Mouse (Mus musculus): ENCODE measurements around the gene Ctsa. TPM values are rescaled to one million over a fixed set of nuclear protein-coding genes. Genes with fewer than 3 reads are reported as not detected.

The Ctsa gene
- total RNA-seq, 2 experiments from 2014 or later, result 105 to 112 TPM

DNA sequence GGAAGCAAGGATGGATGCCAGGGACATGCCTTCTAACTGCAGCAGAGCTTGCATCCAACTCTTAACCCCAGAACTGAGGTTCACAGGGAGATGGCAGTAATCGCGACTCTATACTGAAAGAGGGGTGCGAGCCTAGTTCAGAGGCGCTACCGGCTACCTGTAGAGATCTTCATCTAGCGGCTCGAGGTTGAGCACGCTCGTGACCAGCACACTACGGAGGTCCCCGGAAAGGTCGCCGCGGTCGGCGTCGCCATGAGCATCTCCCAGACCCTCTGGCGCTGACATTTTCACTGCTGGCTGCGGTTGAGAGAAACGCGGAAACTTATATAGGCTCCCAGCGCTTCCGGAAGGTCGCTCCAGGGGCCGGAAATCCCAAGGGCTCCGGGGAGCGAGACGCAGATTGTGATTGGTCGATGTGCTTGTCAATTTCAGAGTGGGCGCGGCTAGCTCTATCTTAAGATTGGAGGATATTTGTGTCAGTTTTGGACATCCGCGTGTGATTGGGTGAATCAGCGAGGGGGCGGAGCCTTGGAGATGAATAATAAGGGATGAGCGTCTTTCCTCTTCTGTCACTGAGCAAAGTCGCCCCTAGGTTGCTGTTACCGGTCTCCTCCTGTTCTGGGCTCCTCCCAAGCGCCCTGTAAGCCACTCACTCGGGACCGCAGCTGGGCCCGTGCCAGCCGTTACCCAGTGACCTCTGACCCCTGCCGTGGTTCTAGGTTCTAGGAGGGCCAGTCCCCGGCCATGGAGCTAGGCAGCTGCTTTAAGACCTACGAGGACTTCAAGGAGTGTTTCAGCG lies 27.9 kb upstream of the Ctsa start, which contains the start of the genes Acot8 and Zswim3:
Gene Acot8 (minus strand): TSS at position 350 of the 799 bp plus-strand sequence.
Gene Zswim3 (plus strand): TSS at position 566 of the 799 bp plus-strand sequence.
- peak; percentile 95 to 96 for DNase-seq

DNA sequence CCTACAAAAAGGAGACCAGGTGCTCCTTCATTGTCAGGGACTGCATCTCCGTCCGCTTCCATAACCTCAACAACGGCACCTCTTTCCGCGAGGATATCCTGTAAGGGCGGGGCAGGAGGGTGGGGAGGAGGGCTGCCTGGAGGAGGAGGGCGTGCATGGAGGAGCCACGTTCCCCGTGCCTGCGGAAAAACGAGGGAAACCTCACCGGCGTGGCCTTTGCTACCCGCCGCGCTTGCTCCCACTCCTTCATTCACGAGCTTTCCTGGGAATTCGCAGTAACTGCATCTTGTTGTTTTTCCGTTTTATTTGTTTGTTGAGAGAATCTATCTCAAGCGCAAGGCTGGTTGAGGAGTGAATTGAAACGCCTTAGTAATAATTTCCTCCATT lies 27.3 kb upstream of the Ctsa start:
- peak in 1 of 2 experiments; percentile 60 for DNase-seq

DNA sequence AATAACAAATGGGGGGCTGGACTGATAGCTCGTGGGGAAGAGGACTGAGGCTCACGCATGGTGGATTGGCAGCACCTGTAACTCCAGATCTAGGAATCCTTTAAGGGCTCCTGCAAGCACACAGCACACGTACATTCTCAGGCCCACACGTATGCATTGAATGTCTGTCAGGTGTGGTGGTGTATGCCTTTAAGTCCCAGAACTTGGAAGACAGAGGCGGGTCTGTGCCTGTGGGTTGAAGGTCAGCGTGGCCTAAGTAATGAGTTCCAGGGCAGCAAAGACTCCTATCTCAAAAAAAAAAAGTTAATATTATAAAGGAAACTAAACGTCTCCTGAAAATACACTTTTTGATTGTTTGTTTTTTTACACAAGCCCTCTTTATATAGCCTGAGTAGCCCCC lies 26.1 kb upstream of the Ctsa start:
- DNase-seq, result no peak

DNA sequence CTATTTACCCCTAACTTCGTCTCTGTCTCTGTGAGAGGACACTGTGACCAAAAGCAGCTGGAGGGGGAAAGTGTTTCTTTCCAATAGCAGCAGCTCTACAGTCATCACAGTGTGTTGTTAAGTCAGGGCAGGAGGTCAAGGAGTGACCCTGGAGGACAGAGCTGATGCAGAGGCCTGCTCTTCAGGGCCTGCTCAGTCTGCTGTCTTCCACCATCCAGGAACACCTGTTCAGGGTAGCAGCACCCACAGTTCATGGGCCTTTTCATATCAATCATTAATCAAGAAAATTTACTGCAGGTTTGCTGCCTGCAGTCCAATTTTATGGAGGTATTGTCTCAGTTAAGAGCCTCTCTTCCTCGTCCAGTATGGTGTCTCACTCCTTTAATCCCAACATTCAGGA lies 19.1 kb upstream of the Ctsa start:
- no peak for DNase-seq

DNA sequence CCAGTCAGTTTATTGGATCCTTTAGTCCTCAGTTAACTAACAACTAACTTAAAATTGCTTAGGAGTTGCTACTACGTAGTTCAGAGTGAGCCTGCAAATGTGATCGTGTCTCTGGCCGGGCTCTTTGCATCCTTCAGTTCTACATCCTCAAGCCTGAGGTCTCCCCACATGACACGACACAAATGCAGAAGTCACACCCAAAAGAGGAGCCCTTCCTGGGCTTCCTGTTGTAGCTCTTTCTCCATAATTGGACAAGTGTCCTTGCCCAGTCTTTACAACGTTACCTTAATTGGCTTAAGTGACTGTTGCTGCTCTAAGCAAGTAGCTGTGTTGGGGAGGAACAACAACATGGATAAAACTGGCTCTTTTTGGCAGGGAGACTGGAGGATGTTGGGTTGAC lies 17.3 kb upstream of the Ctsa start:
- no peak for DNase-seq

DNA sequence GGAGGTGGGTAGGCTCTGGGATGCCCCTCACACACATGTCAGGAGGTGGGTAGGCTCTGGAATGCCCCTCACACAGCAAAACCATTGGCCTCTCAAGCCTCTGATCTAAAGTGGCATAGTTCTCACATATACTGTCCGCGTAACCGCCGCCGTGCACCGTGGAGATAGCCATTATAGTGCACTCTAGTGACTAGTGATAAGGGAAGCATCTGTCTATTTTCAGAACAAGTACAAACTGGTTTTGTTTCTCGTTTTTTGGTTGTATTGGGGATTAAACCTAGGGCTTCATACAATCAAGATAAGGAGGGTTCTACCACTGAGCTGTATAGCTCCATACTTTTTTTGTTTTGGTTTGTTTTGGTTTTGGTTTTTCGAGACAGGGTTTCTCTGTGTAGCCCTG lies 16.9 kb upstream of the Ctsa start:
- DNase-seq, result no peak

DNA sequence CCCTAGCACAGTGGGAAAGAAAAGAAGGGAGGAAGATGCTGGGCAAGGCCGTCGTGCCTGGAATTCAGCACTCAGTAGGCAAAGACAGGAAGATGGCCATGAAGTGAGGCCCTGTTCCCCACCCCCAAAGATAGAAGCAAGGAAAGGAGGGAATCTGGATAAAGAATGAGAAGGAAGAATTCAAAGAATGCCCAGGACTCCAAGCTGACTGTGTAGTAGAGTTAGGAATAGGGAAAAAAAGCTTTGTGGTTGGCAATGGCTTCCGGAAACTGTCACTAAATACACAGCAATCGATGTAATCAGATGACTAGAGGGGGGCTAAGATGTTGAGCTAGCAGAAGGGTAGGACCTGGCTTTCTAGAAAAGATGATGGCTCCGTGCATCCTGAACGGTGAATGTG lies 15.5 kb upstream of the Ctsa start:
- no peak for DNase-seq

DNA sequence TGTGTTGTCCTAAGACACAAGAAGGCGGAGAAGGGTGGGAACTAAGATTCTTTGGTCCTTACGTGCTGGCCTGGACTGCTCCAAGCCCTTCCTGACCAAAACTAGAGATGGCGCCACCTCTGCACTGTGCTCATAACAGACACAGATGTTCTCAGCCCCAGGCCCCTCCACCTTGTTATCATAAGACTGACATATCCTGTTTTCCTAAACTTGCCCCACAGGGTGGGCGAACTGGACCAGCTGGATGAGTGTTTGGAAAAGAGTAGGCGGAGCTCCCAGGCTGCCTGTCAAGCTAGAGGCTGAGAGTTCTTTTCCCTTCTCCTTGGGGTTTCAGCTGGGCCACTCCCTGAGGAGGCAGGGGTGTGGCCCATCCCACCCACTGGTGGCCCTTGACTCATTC lies 15.0 kb upstream of the Ctsa start:
- DNase-seq, result no peak

DNA sequence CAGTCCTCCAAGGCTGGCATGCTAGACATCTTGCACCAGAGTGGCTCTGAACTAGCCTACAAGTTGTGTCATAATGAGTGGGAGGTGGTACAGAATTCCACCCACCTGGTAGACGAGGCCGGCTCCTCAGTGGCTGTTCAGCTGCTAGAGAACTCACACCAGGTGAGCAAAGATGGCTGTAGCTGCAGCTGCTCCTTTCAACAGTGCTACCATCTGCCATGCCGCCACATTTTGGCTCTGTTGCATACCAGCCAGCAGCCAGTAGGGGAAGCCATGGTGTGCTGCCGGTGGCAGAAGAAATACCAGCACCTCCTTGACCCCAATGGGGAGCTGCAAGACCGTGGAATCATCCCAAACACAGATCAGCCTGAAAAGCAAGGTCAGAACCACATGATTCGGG lies 11.6 kb upstream of the Ctsa start:
- no peak for DNase-seq

DNA sequence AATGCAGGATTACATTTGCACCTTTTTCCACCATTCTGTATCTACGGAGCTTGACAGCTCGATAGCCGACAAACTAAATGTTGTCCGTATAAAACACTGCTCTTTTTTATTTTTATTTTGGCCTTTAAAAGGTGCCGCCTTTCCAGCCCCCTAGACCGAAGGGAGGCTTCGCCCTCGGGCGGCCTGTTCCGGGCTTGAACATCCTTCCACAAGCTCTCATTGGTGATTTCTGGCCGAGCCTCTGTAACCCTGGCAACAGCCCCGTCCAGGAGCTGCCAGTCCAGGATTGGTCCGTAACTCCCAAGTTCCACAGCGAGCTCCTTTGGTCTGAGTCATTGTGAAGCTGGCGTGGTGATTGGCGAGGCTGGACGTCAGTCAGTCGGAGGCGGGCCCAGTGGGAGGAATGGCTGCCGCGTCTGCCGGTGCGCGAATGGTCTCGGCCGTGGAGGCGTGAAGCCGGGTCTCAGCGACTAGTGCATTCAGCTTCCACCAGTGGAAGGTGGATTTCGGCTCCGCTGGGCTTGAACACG lies 10.0 kb upstream of the Ctsa start, which contains the start of gene Zswim1:
Gene Zswim1 (plus strand): TSS at position 51 of the 530 bp plus-strand sequence.
- DNase-seq, result peak; percentile 99 to 100

DNA sequence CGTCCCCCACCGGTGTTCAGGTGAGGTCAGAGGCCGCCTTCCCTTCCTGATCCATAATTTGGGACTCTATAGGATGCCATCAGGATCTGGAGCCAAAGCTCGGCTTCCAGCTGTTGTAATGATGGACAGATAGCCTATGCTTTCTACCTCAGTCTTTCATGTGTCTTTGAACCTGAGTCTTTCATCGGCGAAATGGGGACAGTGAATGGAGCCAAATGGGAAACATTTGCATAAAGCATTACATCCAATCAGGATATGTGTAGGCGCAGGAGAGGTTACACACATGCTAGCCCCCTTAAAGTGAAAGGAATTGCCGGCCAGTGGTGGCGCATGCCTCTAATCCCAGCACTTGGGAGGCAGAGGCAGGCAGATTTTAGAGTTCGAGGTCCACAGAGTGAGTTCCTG lies 9.5 kb upstream of the Ctsa start:
- peak in 1 of 2 experiments; percentile 40 for DNase-seq

DNA sequence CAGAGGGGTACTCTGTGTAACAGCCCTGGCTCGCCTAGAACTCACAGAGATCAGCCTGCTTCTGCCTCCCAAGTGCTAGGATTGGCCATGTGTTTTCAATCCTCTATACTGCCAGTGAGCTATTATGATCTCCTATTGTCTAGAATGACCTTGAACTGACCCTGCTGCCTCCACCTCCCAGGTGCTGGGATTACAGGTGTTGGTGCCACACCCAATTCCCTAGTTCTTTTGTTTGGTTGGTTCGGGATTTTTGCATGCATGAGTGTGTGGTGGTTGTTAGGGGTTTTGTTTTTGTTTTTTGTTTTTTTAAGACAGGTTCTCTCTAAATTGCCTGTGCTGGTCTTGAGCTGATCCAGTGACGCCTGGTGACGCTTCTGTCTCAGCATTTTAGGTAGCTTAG lies 8.7 kb upstream of the Ctsa start:
- no peak for DNase-seq

DNA sequence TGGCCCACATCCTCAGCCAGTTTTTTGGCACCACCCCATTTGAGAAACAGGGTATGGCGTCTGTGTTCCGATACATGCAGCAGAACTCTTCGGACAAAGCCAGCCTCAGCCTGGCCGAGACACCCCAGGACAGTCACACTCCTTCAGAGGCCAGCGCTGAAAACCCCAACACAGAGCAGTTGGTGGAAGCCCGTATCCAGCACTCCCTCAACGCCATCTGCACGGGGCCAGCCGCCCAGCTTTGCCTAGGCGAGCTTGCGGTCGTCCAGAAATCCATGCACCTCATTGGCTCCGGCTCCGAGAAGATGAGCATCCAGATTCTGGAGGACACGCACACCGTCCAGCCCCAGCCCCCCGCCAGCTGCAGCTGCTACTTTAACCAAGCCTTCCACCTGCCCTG lies 7.2 kb upstream of the Ctsa start:
- no peak for DNase-seq

DNA sequence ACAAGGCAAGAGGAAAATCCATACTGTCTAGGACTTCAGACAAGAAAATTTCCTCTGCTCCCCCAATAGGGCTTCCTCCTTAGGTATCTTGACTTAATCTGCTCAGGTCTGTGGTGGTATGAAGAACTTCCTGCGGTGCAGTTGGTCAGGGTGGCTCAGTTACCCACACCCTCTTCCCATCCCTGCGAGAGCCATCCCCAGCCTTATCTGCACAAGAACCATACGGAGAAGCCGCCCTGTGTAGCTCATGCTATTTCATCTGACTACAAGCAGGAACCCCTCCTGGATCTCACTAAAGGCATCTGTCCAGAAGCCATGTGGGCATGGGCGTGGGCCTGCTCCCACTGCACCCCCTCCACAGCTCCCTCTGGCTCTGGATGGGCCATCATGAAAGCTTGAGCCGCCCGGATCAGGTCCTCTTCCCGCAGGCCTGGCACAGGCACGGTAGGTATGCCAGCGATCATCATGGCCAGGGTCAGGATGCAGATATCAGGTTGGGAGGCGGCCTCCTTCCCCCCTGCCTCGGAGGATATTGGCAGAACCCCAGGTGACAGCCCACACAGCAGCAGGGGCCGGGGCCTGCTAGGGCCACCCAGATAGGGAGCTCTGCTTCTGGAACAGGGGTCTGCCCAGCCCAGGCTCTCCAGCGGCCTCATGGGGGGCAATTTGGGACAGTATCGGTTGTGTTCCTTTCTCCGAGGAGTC lies 5.4 kb upstream of the Ctsa start:
- no peak for DNase-seq

DNA sequence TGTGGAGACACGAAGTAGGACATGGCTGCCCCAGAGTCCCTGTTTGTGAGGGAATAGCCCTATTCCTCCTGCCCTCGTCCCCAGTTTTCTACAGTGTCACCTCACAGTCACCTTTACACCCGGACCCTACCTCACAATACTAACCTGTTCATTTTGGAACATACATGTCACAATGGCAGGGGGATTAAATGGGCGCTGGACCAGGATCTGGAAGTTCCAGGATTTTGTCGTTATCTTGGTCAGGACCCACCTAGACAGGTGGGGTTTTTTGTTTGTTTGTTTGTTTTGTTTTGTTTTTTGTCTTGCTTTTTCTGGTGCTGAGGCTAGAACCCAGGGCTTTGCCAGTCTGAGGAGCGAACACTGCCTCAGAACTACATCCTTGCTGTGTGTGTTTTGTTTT lies 4.2 kb upstream of the Ctsa start, which contains the start of gene Spata25:
Gene Spata25 (minus strand): TSS at position 101 of the 400 bp plus-strand sequence.
- no peak for DNase-seq

DNA sequence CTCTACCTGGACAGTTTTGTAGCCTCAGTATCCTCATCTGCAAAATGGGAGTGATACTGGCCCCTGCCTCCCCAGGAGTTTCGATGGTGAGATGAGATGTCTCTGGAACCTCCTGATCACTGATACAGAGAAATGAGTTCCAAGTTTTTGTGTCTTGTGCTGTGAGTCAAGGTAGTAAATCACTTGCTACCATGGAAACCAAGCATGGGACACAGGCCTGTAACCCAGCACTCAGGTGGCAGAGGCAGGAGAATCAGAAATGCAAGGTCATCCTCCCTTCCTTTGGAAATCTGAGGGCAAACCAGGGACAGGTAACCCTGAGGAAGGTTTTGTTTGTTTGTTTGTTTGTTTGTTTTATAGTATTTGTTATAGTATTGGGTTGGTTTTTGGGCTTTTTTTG lies 3.6 kb upstream of the Ctsa start:
- DNase-seq, result no peak

DNA sequence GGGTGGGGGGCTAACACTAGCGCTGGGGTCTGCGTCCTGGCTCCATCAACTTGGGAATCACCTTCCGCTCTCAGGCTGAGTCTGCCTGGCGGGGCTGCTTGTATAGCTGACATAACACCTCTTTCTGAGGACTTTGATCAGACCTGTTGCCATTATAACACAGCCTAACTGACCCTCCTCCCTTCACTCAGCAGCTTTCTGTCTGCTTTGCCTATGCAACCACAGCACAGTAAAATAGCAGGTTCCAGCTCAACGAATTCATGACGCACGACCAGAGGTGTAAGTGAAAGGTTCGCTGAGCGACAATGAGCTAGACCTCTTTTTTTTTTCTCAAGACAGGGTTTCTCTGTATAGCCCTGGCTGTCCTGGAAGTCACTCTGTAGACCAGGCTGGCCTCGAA lies 1.6 kb upstream of the Ctsa start:
- no peak for DNase-seq

DNA sequence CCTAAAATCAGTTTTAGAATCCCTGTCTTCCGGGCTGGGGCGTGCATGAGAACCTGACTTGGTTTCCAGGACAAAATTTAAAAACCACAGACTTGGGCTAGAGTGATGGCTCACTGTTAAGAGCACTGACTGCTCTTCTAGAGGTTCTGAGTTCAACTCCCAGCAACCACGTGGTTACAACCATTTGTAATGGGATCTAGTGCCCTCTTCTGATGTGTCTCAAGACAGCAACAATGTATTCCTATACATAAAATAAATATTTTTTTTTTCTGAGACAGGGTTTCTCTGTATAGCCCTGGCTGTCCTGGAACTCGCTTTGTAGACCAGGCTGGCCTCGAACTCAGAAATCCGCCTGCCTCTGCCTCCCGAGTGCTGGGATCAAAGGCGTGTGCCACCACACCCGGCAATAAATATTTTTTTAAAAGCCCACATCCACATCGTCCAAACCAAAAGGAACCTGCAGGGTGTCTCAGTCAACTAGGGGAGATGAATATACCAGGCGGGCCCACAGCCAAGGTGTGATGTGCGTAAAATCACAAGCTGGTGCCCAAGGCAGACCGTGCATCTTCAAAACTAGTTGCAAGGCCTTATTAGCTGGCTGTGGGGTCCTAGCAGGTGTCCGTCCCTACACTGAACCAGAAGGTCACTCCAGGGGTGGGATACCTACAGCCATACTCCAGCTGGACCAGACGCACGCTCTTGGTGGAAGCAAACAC lies 483 bp upstream of the Ctsa start:
- no peak for DNase-seq

DNA sequence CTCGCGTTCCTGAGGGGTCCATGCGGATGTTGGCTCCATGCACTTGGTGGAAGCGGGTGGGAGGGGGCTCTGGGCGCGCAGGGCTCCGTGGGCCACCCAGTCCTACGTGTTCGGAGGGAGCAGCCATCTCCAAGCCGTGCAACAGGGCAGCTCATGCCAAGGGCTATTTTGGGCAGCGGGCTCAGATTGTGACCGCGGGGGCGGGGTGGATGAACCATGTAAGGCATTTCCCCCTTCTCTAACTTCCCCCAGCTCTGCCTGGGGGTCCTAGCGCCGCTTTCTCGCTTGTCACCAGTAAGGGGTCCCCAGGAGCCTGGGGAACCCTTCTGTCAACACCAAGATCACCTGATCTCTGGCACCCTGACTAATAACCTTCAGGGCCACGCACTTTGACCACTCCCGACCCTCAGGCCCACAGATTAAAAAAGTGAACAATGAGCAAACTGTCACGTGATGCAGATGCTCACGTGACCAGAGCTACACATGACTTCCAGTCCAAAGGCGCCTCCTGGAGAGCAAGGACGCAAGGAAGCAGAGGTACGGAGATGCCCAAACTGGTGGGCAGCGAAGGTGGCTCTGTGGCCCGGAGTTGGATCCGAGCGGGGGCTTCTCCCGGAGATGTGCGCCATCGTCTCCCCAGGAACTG lies 764 bp downstream of the Ctsa start, which contains the start of gene Neurl2:
Gene Neurl2 (minus strand): TSS at position 143 of the 646 bp plus-strand sequence.
- DNase-seq, result peak; percentile 88 to 91

DNA sequence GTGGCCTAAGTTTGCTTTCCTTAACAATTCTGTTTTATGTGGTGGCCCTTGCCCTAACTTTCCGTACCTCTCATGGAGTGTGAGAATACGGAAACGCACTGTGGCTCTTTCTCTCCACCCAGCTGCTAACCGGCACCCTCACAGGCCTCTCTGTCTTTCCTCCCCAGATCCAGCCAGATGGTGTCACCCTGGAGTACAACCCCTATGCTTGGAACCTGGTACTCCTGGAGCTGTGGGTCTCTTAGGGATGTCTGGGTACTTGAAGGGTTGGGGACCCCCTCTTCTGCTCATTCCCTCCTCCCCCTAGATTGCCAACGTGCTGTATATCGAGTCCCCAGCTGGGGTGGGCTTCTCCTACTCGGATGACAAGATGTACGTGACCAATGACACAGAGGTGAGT lies 1.9 kb downstream of the Ctsa start:
- peak in 1 of 2 experiments; percentile 24 for DNase-seq

DNA sequence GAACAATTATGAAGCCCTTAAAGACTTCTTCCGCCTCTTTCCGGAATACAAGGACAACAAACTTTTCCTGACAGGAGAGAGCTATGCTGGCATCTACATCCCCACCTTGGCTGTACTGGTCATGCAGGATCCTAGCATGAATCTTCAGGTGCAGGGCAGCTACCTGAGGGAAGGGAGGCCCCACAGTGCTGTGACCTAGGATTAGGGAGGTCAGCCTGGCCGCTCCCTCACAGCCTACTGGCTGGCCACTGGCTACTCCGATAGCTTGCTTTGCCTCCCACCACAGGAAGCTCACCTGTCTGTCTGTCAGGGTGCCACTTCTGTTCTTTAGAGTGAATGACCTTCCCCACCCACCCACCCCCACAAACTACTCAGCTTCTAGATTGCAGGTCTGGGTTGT lies 2.5 kb downstream of the Ctsa start:
- no peak for DNase-seq

DNA sequence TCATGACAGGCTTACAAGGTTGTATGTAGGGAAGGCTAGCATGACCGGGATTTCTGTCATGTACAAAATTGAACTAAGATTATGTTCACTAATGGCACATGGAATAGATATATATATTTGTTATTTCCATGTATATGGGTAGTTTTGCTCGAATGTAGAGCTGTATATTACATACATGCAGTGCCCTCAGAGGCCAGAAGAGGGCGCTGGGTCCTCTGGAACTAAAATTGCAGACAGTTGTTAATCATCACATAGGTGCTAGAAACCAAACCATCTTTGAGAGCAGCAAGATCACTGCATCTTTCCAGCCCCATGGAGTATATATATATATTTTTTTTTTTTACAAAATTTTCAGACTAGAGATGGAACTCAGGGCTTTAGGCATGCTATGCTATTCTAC lies 13.1 kb downstream of the Ctsa start:
- no peak for DNase-seq

All from adrenal gland, postnatal 36 days (tissue).